Mouse (Mus musculus): ENCODE data around the gene Odf3l1.

- TF ChIP-seq CTCF (IDR thresholded peaks at IDR 0.05; ENCODE audit: low read depth) (no peak), EP300 (IDR thresholded peaks at IDR 0.05; ENCODE audit: low read depth) (no peak)
Measured at GRCm38 (mm10) chr9:56896779-56897178, 32.3 kb upstream of the Odf3l1 start.
